8 mouse cellular contexts compared by ENCODE assay signal in genomic region chr13:73447478-73447877, GRCm38 (mm10). TPM values are rescaled to one million over a fixed set of nuclear protein-coding genes. Genes with fewer than 3 reads are reported as not detected.
DNase-seq lines count a peak whose midpoint lies in the region; ATAC-seq and TF ChIP-seq lines count a peak whose summit lies in the region.

No protein-coding gene starts in this region.

- peak overlapping the region; percentile 61; the same call in 1 of the 2 replicates for H3K27ac ChIP-seq in forebrain, embryonic 15.5 days (replicated peaks)
- no peak overlapping the region for H3K27ac ChIP-seq in forebrain, embryonic 13.5 days
- H3K27ac ChIP-seq in lung, embryonic 14.5 days (ENCODE audit: low read depth), result peak overlapping the region; percentile 91
- H3K27ac ChIP-seq in hindbrain, embryonic 14.5 days, result peak overlapping the region; percentile 58
- H3K27ac ChIP-seq in liver, embryonic 15.5 days (replicated peaks), result peak overlapping the region; percentile 99

- no peak overlapping the region for H3K9ac ChIP-seq in forebrain, embryonic 15.5 days (replicated peaks)
- no peak overlapping the region for H3K9ac ChIP-seq in forebrain, embryonic 13.5 days
- no peak overlapping the region for H3K9ac ChIP-seq in lung, embryonic 14.5 days
- H3K9ac ChIP-seq in hindbrain, embryonic 14.5 days, result no peak overlapping the region
- H3K9ac ChIP-seq in liver, embryonic 15.5 days, result no peak overlapping the region

- H3K36me3 ChIP-seq in forebrain, embryonic 15.5 days, result no peaks in the 10 kb centered on the region
- no peaks in the 10 kb centered on the region for H3K36me3 ChIP-seq in forebrain, embryonic 13.5 days (ENCODE audit: poor library complexity, severe bottlenecking)
- no peaks in the 10 kb centered on the region for H3K36me3 ChIP-seq in lung, embryonic 14.5 days (ENCODE audit: insufficient read depth)
- H3K36me3 ChIP-seq in hindbrain, embryonic 14.5 days (replicated peaks; ENCODE audit: control insufficient read depth, insufficient read depth), result no peaks in the 10 kb centered on the region
- no peaks in the 10 kb centered on the region for H3K36me3 ChIP-seq in liver, embryonic 15.5 days (replicated peaks)

- H3K27me3 ChIP-seq in forebrain, embryonic 15.5 days, result no peaks in the 10 kb centered on the region
- H3K27me3 ChIP-seq in forebrain, embryonic 13.5 days, result no peaks in the 10 kb centered on the region
- no peaks in the 10 kb centered on the region for H3K27me3 ChIP-seq in lung, embryonic 14.5 days (ENCODE audit: insufficient read depth, low read length)
- no peaks in the 10 kb centered on the region for H3K27me3 ChIP-seq in hindbrain, embryonic 14.5 days (ENCODE audit: control insufficient read depth, insufficient read depth, low read length)
- no peaks in the 10 kb centered on the region for H3K27me3 ChIP-seq in liver, embryonic 15.5 days

- 65% methylated on average over 2 of the region's 2 CpGs for WGBS in forebrain, embryonic 15.5 days
- 83% methylated on average over 2 of the region's 2 CpGs for WGBS in forebrain, embryonic 13.5 days
- WGBS in lung, embryonic 14.5 days, result 51% methylated on average over 2 of the region's 2 CpGs
- 70% methylated on average over 2 of the region's 2 CpGs for WGBS in hindbrain, embryonic 14.5 days
- WGBS in liver, embryonic 15.5 days (ENCODE audit: insufficient replicate concordance), result 46% methylated on average over 2 of the region's 2 CpGs

- H3K4me2 ChIP-seq in forebrain, embryonic 15.5 days (replicated peaks), result no peak overlapping the region
- H3K4me2 ChIP-seq in forebrain, embryonic 13.5 days, result no peak overlapping the region
- H3K4me2 ChIP-seq in lung, embryonic 14.5 days, result no peak overlapping the region
- H3K4me2 ChIP-seq in hindbrain, embryonic 14.5 days (replicated peaks), result no peak overlapping the region
- no peak overlapping the region for H3K4me2 ChIP-seq in liver, embryonic 15.5 days

- H3K9me3 ChIP-seq in forebrain, embryonic 15.5 days, result no peaks in the 10 kb centered on the region
- H3K9me3 ChIP-seq in forebrain, embryonic 13.5 days (replicated peaks), result no peaks in the 10 kb centered on the region
- H3K9me3 ChIP-seq in lung, embryonic 14.5 days (ENCODE audit: low read depth, low read length), result no peaks in the 10 kb centered on the region
- H3K9me3 ChIP-seq in hindbrain, embryonic 14.5 days (ENCODE audit: control insufficient read depth, low read length), result no peaks in the 10 kb centered on the region
- H3K9me3 ChIP-seq in liver, embryonic 15.5 days (replicated peaks), result no peaks in the 10 kb centered on the region

- no peak for DNase-seq in lung, embryonic 14.5 days
- no peak for DNase-seq in lung, adult 18-20 months
- DNase-seq in hindbrain, embryonic 14.5 days (ENCODE audit: low spot score), result no peak
- no peak for DNase-seq in testis, postnatal 14 days (ENCODE audit: low spot score)
- DNase-seq in gastrocnemius, postnatal 10 days, result no peak

- ATAC-seq in forebrain, embryonic 15.5 days (replicated peaks), result peak; percentile 51; the same call in 1 of the 2 replicates
- ATAC-seq in forebrain, embryonic 13.5 days, result no peak
- no peak for ATAC-seq in lung, embryonic 14.5 days (ENCODE audit: insufficient read depth)
- no peak for ATAC-seq in hindbrain, embryonic 14.5 days (ENCODE audit: low FRiP score)
- ATAC-seq in liver, embryonic 15.5 days (ENCODE audit: insufficient read depth), result no peak

- peaks cover 11% of the 10 kb centered on the region for H3K4me1 ChIP-seq in forebrain, embryonic 15.5 days
- H3K4me1 ChIP-seq in forebrain, embryonic 13.5 days, result no peaks in the 10 kb centered on the region
- H3K4me1 ChIP-seq in lung, embryonic 14.5 days (ENCODE audit: insufficient read depth), result peaks cover 31% of the 10 kb centered on the region
- H3K4me1 ChIP-seq in hindbrain, embryonic 14.5 days (replicated peaks; ENCODE audit: control insufficient read depth, insufficient read depth, low read length), result peaks cover 4% of the 10 kb centered on the region; the same call in 1 of the 2 replicates
- H3K4me1 ChIP-seq in liver, embryonic 15.5 days (replicated peaks), result peaks cover 72% of the 10 kb centered on the region

- TF ChIP-seq CTCF in lung, embryonic 14.5 days (IDR thresholded peaks at IDR 0.05; ENCODE audit: low read depth), result no peak

- H3K4me3 ChIP-seq in forebrain, embryonic 15.5 days, result no peak overlapping the region
- H3K4me3 ChIP-seq in forebrain, embryonic 13.5 days, result no peak overlapping the region
- no peak overlapping the region for H3K4me3 ChIP-seq in lung, embryonic 14.5 days (ENCODE audit: low read depth, low read length)
- H3K4me3 ChIP-seq in hindbrain, embryonic 14.5 days (replicated peaks; ENCODE audit: low read length), result no peak overlapping the region
- H3K4me3 ChIP-seq in liver, embryonic 15.5 days (replicated peaks), result no peak overlapping the region

RNA-seq across cellular contexts. Expression of gene Lpcat1, which starts 19.5 kb away (rescaled TPM):
- polyA plus RNA-seq in forebrain, embryonic 15.5 days (2015; fragmentation: Nextera tagmentation; extraction: Ambion mirVana), result 61.4 and 62.1 TPM in 2 replicates
- 48.5 and 52.3 TPM in 2 replicates for polyA plus RNA-seq in forebrain, embryonic 13.5 days (2015; fragmentation: Nextera tagmentation; extraction: Ambion mirVana)
- polyA plus RNA-seq in lung, embryonic 14.5 days (2014; fragmentation: Nextera tagmentation; extraction: Ambion mirVana), result 81.8 and 85.3 TPM in 2 replicates
- 77.3 and 95.0 TPM in 2 replicates for polyA plus RNA-seq in hindbrain, embryonic 14.5 days (2014; fragmentation: Nextera tagmentation; extraction: Ambion mirVana)
- polyA plus RNA-seq in liver, embryonic 15.5 days (2015; fragmentation: Nextera tagmentation; extraction: Ambion mirVana), result 73.8 and 78.2 TPM in 2 replicates
- total RNA-seq in gastrocnemius, postnatal 10 days (2021), result 10 to 100 TPM; 10.1 to 14.8 TPM
